Mouse (Mus musculus) liver, adult 2 months (tissue): ENCODE measurements around the gene Scrt2. TPM values are rescaled to one million over a fixed set of nuclear protein-coding genes. Genes with fewer than 3 reads are reported as not detected.

Source experiments
- DNase-seq: peaks from one replicate; pipeline ENCODE4 v3.0.0-alpha.2; 2011; ENCODE audit warnings: low read depth, low spot score; ENCODE audit errors: extremely low read depth
- H3K27ac ChIP-seq: fragments of 200-500 bp; replicated peaks from 2 replicates; pipeline ENCODE4 v1.5.1; 2012; ENCODE audit warnings: low read depth, mild to moderate bottlenecking, control low read depth, inconsistent platforms, low read length; ENCODE audit not compliant: insufficient read depth
- H3K27me3 ChIP-seq: fragments of 200-500 bp; 2 replicates; pipeline ENCODE4 v1.6.1; 2012; ENCODE audit warnings: mild to moderate bottlenecking, moderate library complexity, low read length, inconsistent platforms; ENCODE audit not compliant: control insufficient read depth, insufficient read depth
- H3K36me3 ChIP-seq: fragments of 200-500 bp; 2 replicates; pipeline ENCODE4 v1.6.1; 2012; ENCODE audit warnings: low read length, inconsistent platforms; ENCODE audit not compliant: control insufficient read depth, insufficient read depth
- H3K4me1 ChIP-seq: fragments of 200-500 bp; 2 replicates; pipeline ENCODE4 v1.6.1; 2011; ENCODE audit warnings: low read length; ENCODE audit not compliant: control insufficient read depth, insufficient read depth
- H3K4me3 ChIP-seq: fragments of 200-500 bp; 2 replicates; pipeline ENCODE4 v1.5.1; 2011; ENCODE audit warnings: low read depth, mild to moderate bottlenecking, control low read depth, low read length, moderate library complexity; ENCODE audit not compliant: insufficient read depth
- H3K79me2 ChIP-seq: fragments of 200-500 bp; 2 replicates; pipeline ENCODE4 v1.6.1; 2012; ENCODE audit warnings: inconsistent platforms, mild to moderate bottlenecking, low read length, moderate library complexity; ENCODE audit not compliant: control insufficient read depth, insufficient read depth
- H3K9ac ChIP-seq: fragments of 200-500 bp; 2 replicates; pipeline ENCODE4 v1.6.1; 2012; ENCODE audit warnings: low read depth, mild to moderate bottlenecking, control low read depth, inconsistent platforms, low read length
- CTCF ChIP-seq: fragments of 200-500 bp; IDR thresholded peaks from 2 replicates; pipeline ENCODE4 v1.5.1; 2011; ENCODE audit warnings: low read depth, low read length, control low read depth
- POLR2A ChIP-seq: fragments of 200-500 bp; IDR thresholded peaks from 2 replicates; pipeline ENCODE4 v1.6.1; 2011; ENCODE audit warnings: low read length, control low read depth; ENCODE audit not compliant: insufficient read depth; ENCODE audit errors: extremely low read depth
- WGBS: fragments of 180-500 bp; shearing (Covaris S2); methylation state at CpG from one replicate; pipeline ENCODE4 v1.1.7; 2018; 5-methylcytosine and 5-hydroxymethylcytosine counted together
- polyA plus RNA-seq: library from polyadenylated mRNA; depleted of rRNA; stranded (reverse); fragments of >200 nt; gene quantifications from 2 replicates; pipeline ENCODE4 v1.2.3, GENCODE M21; 2012
- total RNA-seq: library from RNA; depleted of rRNA; stranded (reverse); fragments of >200 nt; gene quantifications from 2 replicates; pipeline ENCODE4 v1.2.3, GENCODE M21; 2014

Gene Scrt2
- total and polyA plus RNA-seq, 2 experiments, result not detected

GRCm38 (mm10) chr2:152086451-152086850 is 5.1 kb downstream of the Scrt2 start:
- Histone ChIP-seq H3K27me3 (peaks cover 9% of the 10 kb centered on the region), H3K4me3 (no peak overlapping the region), H3K9ac (no peak overlapping the region), H3K27ac (no peak overlapping the region), H3K79me2 (no peaks in the 10 kb centered on the region), H3K4me1 (peaks cover 1% of the 10 kb centered on the region), H3K36me3 (no peaks in the 10 kb centered on the region)
- TF ChIP-seq POLR2A (no peak), CTCF (no peak)
- no peak for DNase-seq
- WGBS, result 70% methylated on average over 6 of the region's 6 CpGs

- no peaks in the 10 kb centered on the region for H3K4me1 ChIP-seq
- H3K9ac ChIP-seq, result no peak overlapping the region
- H3K79me2 ChIP-seq, result no peaks in the 10 kb centered on the region
- no peak for DNase-seq
- no peak overlapping the region for H3K4me3 ChIP-seq
- H3K36me3 ChIP-seq, result no peaks in the 10 kb centered on the region
- H3K27ac ChIP-seq, result no peak overlapping the region
- TF ChIP-seq CTCF, result no peak
- no peak for TF ChIP-seq POLR2A
- H3K27me3 ChIP-seq, result peaks cover 5% of the 10 kb centered on the region
- WGBS, result 82% methylated on average over 5 of the region's 5 CpGs
Observed at GRCm38 (mm10) chr2:152087111-152087510, 5.8 kb downstream of the Scrt2 start.

GRCm38 (mm10) chr2:152089078-152089477 is 7.7 kb downstream of the Scrt2 start:
- no peaks in the 10 kb centered on the region for H3K79me2 ChIP-seq
- H3K36me3 ChIP-seq, result no peaks in the 10 kb centered on the region
- peaks cover 8% of the 10 kb centered on the region for H3K27me3 ChIP-seq
- no peak overlapping the region for H3K4me3 ChIP-seq
- 5% methylated on average over 4 of the region's 4 CpGs for WGBS
- TF ChIP-seq CTCF, result peak; percentile 71
- TF ChIP-seq POLR2A, result no peak
- H3K9ac ChIP-seq, result no peak overlapping the region
- H3K27ac ChIP-seq, result no peak overlapping the region
- H3K4me1 ChIP-seq, result no peaks in the 10 kb centered on the region
- peak; percentile 13 for DNase-seq

GRCm38 (mm10) chr2:152089581-152089980 is 8.3 kb downstream of the Scrt2 start:
- Histone ChIP-seq H3K79me2 (no peaks in the 10 kb centered on the region), H3K4me3 (no peak overlapping the region), H3K9ac (no peak overlapping the region), H3K27ac (no peak overlapping the region), H3K27me3 (peaks cover 8% of the 10 kb centered on the region), H3K36me3 (no peaks in the 10 kb centered on the region), H3K4me1 (no peaks in the 10 kb centered on the region)
- 70% methylated on average over 5 of the region's 5 CpGs for WGBS
- no peak for TF ChIP-seq POLR2A
- TF ChIP-seq CTCF, result no peak
- no peak for DNase-seq

GRCm38 (mm10) chr2:152090486-152090885 is 9.2 kb downstream of the Scrt2 start:
- DNase-seq, result no peak

GRCm38 (mm10) chr2:152091342-152092056 is 10.2 kb downstream of the Scrt2 start:
- Histone ChIP-seq H3K4me3 (no peak overlapping the region), H3K36me3 (no peaks in the 10 kb centered on the region), H3K4me1 (no peaks in the 10 kb centered on the region), H3K79me2 (no peaks in the 10 kb centered on the region), H3K27me3 (peaks cover 8% of the 10 kb centered on the region), H3K9ac (no peak overlapping the region), H3K27ac (no peak overlapping the region)
- no peak for DNase-seq
- WGBS, result 28% methylated on average over 12 of the region's 12 CpGs
- no peak for TF ChIP-seq CTCF
- TF ChIP-seq POLR2A, result no peak

More at GRCm38 (mm10) chr2:152090486-152090885, 9.2 kb downstream of the Scrt2 start:
- Histone ChIP-seq H3K4me1 (no peaks in the 10 kb centered on the region), H3K9ac (no peak overlapping the region), H3K27ac (no peak overlapping the region), H3K27me3 (peaks cover 8% of the 10 kb centered on the region), H3K79me2 (no peaks in the 10 kb centered on the region), H3K4me3 (no peak overlapping the region), H3K36me3 (no peaks in the 10 kb centered on the region)
- no peak for TF ChIP-seq CTCF
- no peak for TF ChIP-seq POLR2A
- 81% methylated on average over 5 of the region's 5 CpGs for WGBS
